Mouse (Mus musculus) erythroblast, adult 5-6 weeks (primary cell): ENCODE results near the gene Fignl1. TPM values are rescaled to one million over a fixed set of nuclear protein-coding genes. Genes with fewer than 3 reads are reported as not detected.

ENCODE experiments used
- ATAC-seq: replicated peaks from 2 replicates; pipeline ENCODE4 v1.8.0; 2016; ENCODE audit warnings: moderate number of reproducible peaks, mild to moderate bottlenecking, moderate TSS enrichment, inconsistent platforms; ENCODE audit not compliant: poor library complexity, low FRiP score, severe bottlenecking
- total RNA-seq, 2 experiments: library from RNA; stranded (forward) in 1 of 2; stranded (reverse) in 1 of 2; fragments of 150-400 nt in 1 of 2; fragments of 200-764, 138-1000 nt in 1 of 2; gene quantifications; 2 replicates each; pipeline versions ENCODE4 v1.2.3 to v1.2.4; 2015 to 2017; ENCODE audit warnings: low replicate concordance in 2 of 2

Gene Fignl1
- total RNA-seq, 2 experiments from 2014 or later, result 35.9 to 40.8 TPM

GRCm38 (mm10) chr11:11774384-11774783 lies 34.4 kb downstream of the Fignl1 start:
- ATAC-seq, result no peak

GRCm38 (mm10) chr11:11772196-11772595 lies 36.6 kb downstream of the Fignl1 start:
- ATAC-seq, result no peak

- no peak for ATAC-seq
Observed at GRCm38 (mm10) chr11:11770691-11771090, 38.1 kb downstream of the Fignl1 start.

GRCm38 (mm10) chr11:11769281-11769680 lies 39.5 kb downstream of the Fignl1 start:
- ATAC-seq, result no peak

GRCm38 (mm10) chr11:11768057-11768456 lies 40.7 kb downstream of the Fignl1 start:
- ATAC-seq, result no peak

DNA sequence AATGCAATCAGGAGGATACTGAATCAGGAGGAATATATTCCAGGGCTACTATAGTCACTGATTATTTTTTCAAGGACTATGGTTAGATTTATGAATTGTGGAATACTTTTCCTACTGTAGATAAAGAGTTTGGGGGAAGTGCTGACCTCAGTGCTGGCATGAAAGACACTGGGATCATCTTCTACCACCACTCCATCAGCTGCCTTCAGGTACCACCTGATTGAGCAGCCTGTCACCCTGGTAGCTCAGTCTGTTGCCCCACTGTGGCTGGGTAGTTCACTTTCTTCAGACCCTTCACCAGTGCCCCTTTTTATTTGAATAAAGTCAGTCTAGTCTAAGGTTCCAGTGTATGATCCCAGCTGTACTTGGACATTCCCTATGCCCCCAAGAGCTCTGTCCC lies 42.0 kb downstream of the Fignl1 start:
- no peak for ATAC-seq

DNA sequence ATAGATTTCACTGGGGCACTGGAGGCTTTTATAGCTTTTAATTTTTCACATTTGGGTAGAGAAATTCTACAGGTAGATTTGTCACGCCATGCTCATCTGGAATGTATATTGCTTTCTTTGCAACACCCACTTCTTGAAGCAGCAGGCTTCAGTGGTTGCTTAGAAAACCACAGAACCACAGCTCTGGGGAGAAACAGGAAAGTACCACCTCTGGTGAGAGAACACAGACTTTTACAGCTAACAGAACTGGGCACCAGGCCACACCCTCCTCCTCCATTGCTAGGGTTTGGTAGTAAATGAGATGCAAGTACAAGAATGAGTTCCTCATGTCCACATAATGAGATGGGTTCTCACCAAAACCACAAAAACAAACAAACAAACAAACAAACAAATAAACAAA lies 42.7 kb downstream of the Fignl1 start:
- no peak for ATAC-seq

DNA sequence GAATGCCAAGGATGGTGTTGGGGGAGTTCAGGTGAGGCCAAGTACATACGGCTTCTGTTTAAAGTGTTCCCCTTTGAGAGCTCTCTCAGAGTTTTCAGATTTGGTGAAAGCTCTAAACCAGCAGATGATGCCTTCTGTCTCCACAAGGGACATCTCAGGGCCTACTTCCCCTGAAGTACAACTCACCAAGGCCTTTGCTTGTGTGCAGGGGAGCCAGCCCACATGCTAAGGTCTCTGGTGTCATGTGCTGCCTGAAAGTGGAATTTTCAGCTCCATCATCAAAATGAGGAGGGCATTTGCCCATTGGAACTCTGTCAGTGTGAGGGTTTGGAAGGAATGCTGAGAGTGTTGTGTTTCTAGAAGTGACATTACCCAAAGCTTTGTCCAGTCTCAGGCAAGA lies 43.3 kb downstream of the Fignl1 start:
- ATAC-seq, result no peak

- 0 out of 2 replicates have a peak, but pooled peaks have one; percentile 46 for ATAC-seq
Observed at GRCm38 (mm10) chr11:11763211-11763666, 45.5 kb downstream of the Fignl1 start.

GRCm38 (mm10) chr11:11758883-11759282 lies 49.9 kb downstream of the Fignl1 start:
- ATAC-seq, result no peak

DNA sequence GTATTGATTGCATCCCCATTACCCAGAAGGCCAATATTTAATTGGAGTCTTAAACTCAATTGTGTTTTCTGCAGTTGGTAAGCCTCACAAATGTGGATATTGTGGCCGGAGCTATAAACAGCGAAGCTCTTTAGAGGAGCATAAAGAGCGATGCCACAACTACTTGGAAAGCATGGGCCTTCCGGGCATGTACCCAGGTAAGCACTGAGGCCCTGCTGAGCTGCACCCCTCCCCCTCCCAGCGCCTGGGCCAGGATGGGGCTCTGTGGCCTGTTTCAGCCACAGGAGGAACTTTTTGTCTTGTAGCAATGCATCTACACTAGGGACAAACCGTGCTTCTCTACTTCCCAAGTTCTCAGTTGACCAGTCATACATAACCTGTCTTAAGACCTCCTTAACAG lies 50.6 kb downstream of the Fignl1 start:
- ATAC-seq, result no peak

DNA sequence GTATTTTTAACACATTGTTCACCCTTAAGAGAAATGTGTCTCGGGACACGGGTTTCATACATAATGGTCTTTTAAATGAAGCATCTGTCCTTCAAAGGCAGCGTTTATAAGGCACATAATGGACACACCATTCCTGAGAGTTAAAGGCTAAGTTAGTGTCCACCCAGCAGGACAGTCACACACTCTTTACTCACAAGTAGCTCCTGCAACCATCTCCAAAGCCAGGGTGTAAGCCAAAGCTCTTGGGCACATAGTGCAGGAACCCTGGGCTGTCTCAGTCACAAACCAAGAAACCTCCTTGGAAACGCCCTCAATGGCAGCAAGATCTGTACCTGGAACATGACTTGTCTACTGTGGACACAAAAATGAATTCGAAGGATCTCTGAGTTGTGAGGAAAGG lies 55.9 kb downstream of the Fignl1 start:
- no peak for ATAC-seq

GRCm38 (mm10) chr11:11751091-11751490 lies 57.7 kb downstream of the Fignl1 start:
- no peak for ATAC-seq

- no peak for ATAC-seq
Observed at GRCm38 (mm10) chr11:11744222-11744621, 64.5 kb downstream of the Fignl1 start.

GRCm38 (mm10) chr11:11742626-11743025 lies 66.1 kb downstream of the Fignl1 start:
- ATAC-seq, result peak; percentile 94

GRCm38 (mm10) chr11:11741574-11741973 lies 67.2 kb downstream of the Fignl1 start:
- ATAC-seq, result no peak

- ATAC-seq, result no peak
Observed at GRCm38 (mm10) chr11:11740603-11741002, 68.2 kb downstream of the Fignl1 start.

DNA sequence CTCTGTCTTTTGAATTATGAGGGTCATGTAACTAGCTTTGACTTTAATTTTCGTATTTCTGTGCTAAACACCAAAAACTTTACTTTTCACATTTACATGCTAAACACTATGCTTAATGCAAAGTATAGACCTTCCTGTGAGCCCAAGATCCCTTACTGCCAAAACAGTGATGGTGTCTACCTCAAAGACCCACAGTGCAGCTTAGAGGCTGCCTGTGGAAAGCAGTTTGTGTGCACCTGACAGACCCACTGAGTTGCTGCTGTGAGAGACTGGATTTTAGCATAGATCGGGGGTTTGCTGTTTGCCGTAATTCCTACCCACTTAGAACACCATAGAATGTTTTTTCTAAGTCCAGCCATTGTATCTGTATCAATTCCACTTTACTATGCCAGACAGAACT lies 69.7 kb downstream of the Fignl1 start:
- no peak for ATAC-seq

GRCm38 (mm10) chr11:11737562-11737961 lies 71.2 kb downstream of the Fignl1 start:
- no peak for ATAC-seq
